ENCODE assay signal across 22 mouse cellular contexts in the genomic region with DNA sequence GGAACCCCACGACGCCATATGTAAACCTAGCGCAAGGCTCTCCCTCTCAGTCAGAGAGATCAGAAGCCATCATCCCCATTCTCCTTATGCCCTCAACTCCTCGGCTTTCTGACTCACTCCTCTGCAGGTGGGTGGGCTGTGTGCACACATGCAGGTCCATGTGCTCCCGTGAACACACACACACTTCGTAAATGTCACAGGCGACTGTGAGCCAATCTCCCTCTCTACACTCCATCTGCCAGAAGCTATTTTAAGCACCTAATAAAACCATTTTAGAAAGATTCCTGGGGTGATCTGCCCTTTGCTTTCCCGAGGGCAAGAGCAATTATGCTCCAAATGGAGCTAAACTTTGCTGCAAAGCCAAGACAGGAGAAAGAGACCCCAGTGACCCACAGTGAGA.
A peak's percentile ranks its signal among the peaks of the same experiment; 100 is the strongest.
DNase-seq lines count a peak whose midpoint lies in the region; ATAC-seq and TF ChIP-seq lines count a peak whose summit lies in the region.
"Had no signal": no experiment of that assay in that cellular context is flagged by ENCODE, and none has a peak within 500 bp of the region (broad histone marks: within the 10 kb centered on the region; RNA-seq: fewer than 3 reads in every experiment).

No protein-coding gene starts in this region.

- no peak overlapping the region for H3K9ac ChIP-seq in liver, postnatal 0 days (replicated peaks)
- H3K9ac ChIP-seq in liver, embryonic 12.5 days = no peak overlapping the region
- H3K9ac ChIP-seq: embryonic facial prominence, embryonic 13.5 days; forebrain, embryonic 15.5 days had no signal

- no peak for TF ChIP-seq CTCF in liver, postnatal 0 days (IDR thresholded peaks at IDR 0.05; ENCODE audit: low read depth)

- 62% methylated on average over 8 of the region's 8 CpGs for WGBS in liver, postnatal 0 days (ENCODE audit: insufficient replicate concordance)
- 67% methylated on average over 8 of the region's 8 CpGs for WGBS in liver, embryonic 12.5 days (ENCODE audit: insufficient replicate concordance)

- H3K4me2 ChIP-seq in liver, postnatal 0 days (ENCODE audit: low read depth, low read length) = no peak overlapping the region
- H3K4me2 ChIP-seq in liver, embryonic 12.5 days = no peak overlapping the region
- H3K4me2 ChIP-seq: embryonic facial prominence, embryonic 13.5 days; forebrain, embryonic 15.5 days had no signal

- H3K36me3 ChIP-seq in liver, postnatal 0 days (replicated peaks; ENCODE audit: insufficient read depth, low read length) = no peaks in the 10 kb centered on the region
- H3K36me3 ChIP-seq in liver, embryonic 12.5 days = no peaks in the 10 kb centered on the region
- H3K36me3 ChIP-seq: embryonic facial prominence, embryonic 13.5 days; forebrain, embryonic 15.5 days; hindbrain, embryonic 10.5 days had no signal

- no peak for DNase-seq in cerebellum, postnatal 4 days (ENCODE audit: low spot score in 2 of 2)
- DNase-seq in brain, adult 2 months (ENCODE audit: low read depth, low spot score) = peak; percentile 90
- peak; percentile 63 for DNase-seq in cerebellum, adult 9-10 months
- peak; percentile 26 for DNase-seq in hindlimb bud, embryonic 11.5 days (ENCODE audit: extremely low spot score, low read depth, low spot score)
- DNase-seq in liver, postnatal 0 days = no peak
- no peak for DNase-seq in spleen, postnatal 4 days (ENCODE audit: low spot score in 2 of 2)
- DNase-seq: adrenal gland, postnatal 10 days; gastrocnemius, postnatal 14 days; kidney, adult 11 months; liver; lung, adult 18-20 months; lung, postnatal 14 days; right cerebral cortex, postnatal 25 days; thymus, adult 2 months had no signal

- no peak overlapping the region for H3K27ac ChIP-seq in liver, postnatal 0 days (ENCODE audit: low read depth)
- no peak overlapping the region for H3K27ac ChIP-seq in liver, embryonic 12.5 days
- H3K27ac ChIP-seq: embryonic facial prominence, embryonic 13.5 days; forebrain, embryonic 15.5 days; hindbrain, embryonic 10.5 days; hindbrain, postnatal 0 days had no signal

- H3K27me3 ChIP-seq in liver, postnatal 0 days (ENCODE audit: insufficient read depth, low read length) = no peaks in the 10 kb centered on the region
- no peaks in the 10 kb centered on the region for H3K27me3 ChIP-seq in liver, embryonic 12.5 days (replicated peaks)
- H3K27me3 ChIP-seq: embryonic facial prominence, embryonic 13.5 days; forebrain, embryonic 15.5 days had no signal

- H3K9me3 ChIP-seq in liver, postnatal 0 days (ENCODE audit: low read length) = no peaks in the 10 kb centered on the region
- no peaks in the 10 kb centered on the region for H3K9me3 ChIP-seq in liver, embryonic 12.5 days (replicated peaks)
- H3K9me3 ChIP-seq: embryonic facial prominence, embryonic 13.5 days; forebrain, embryonic 15.5 days; hindbrain, embryonic 10.5 days; megakaryocyte, embryonic 14.5 days had no signal

- TF ChIP-seq EP300 in liver, postnatal 0 days (IDR thresholded peaks at IDR 0.05; ENCODE audit: low read depth) = no peak

- no peak overlapping the region for H3K4me3 ChIP-seq in liver, postnatal 0 days (ENCODE audit: low read depth, low read length)
- no peak overlapping the region for H3K4me3 ChIP-seq in liver, embryonic 12.5 days
- H3K4me3 ChIP-seq: embryonic facial prominence, embryonic 13.5 days; forebrain, embryonic 15.5 days; hindbrain, embryonic 10.5 days; megakaryocyte, embryonic 14.5 days had no signal

- peak; percentile 54; the same call in 1 of the 2 replicates for ATAC-seq in cerebellum, adult (ENCODE audit: insufficient number of reproducible peaks, low FRiP score, low TSS enrichment)
- no peak for ATAC-seq in liver, postnatal 0 days
- no peak for ATAC-seq in liver, embryonic 12.5 days
- ATAC-seq: forebrain, embryonic 15.5 days; hindbrain, postnatal 0 days; midbrain, embryonic 16.5 days had no signal

- H3K4me1 ChIP-seq in liver, postnatal 0 days (ENCODE audit: insufficient read depth) = no peaks in the 10 kb centered on the region
- no peaks in the 10 kb centered on the region for H3K4me1 ChIP-seq in liver, embryonic 12.5 days
- H3K4me1 ChIP-seq: embryonic facial prominence, embryonic 13.5 days; megakaryocyte, embryonic 14.5 days had no signal

Comparison
In these comparisons a context has a peak if more than half of its experiments do, and no peak if none do; other contexts are left out.
1. DNase-seq: peak in brain, adult 2 months (single experiment), cerebellum, adult 9-10 months (single experiment) and hindlimb bud, embryonic 11.5 days (single experiment); none in cerebellum, postnatal 4 days (0 of 2), liver, postnatal 0 days (single experiment) and spleen, postnatal 4 days (0 of 2).